Mouse (Mus musculus) megakaryocyte, adult 5-6 weeks (primary cell): ENCODE results near the gene Plac9a. TPM values are rescaled to one million over a fixed set of nuclear protein-coding genes. Genes with fewer than 3 reads are reported as not detected.
"Not testable (repeated sequence)": the region's sequence is repeated elsewhere in the genome, so short reads cannot be mapped to it uniquely, and the experiment has no call there.

ENCODE experiments used
- ATAC-seq: 2 replicates; pipeline ENCODE4 v1.8.0; 2016; ENCODE audit warnings: mild to moderate bottlenecking, inconsistent platforms; ENCODE audit not compliant: poor library complexity, severe bottlenecking
- total RNA-seq, 2 experiments: library from RNA; stranded (forward) in 1 of 2; stranded (reverse) in 1 of 2; fragments of 153-499, 151-499 nt in 1 of 2; fragments of 221-1000, 200-1000 nt in 1 of 2; gene quantifications; 2 replicates each; pipeline versions ENCODE4 v1.2.3 to v1.2.4; 2015 to 2017

Gene Plac9a
- total RNA-seq (2015) (not detected in 2 replicates), total RNA-seq (2017) (not detected in 2 replicates)

- ATAC-seq, result not testable (repeated sequence)
These were observed at the start of gene Plac9a for GRCm38 (mm10) chr14:25903000-25903399. Plac9a (minus strand) TSS chr14:25903100.

- not testable (repeated sequence) for ATAC-seq
These were observed 35.1 kb upstream of the Plac9a start, which contains the start of gene Cphx1 for GRCm38 (mm10) chr14:25938004-25938403. Cphx1 (plus strand) TSS chr14:25938304.

GRCm38 (mm10) chr14:25936867-25937630 is 34.1 kb upstream of the Plac9a start:
- ATAC-seq, result not testable (repeated sequence)

GRCm38 (mm10) chr14:25927562-25927881 is 24.6 kb upstream of the Plac9a start, which contains the start of gene Tmem254a:
Tmem254a (minus strand) TSS chr14:25927672.
- peak; percentile 84 for ATAC-seq

GRCm38 (mm10) chr14:25926814-25927561 is 24.1 kb upstream of the Plac9a start:
- peak; percentile 81 for ATAC-seq

- ATAC-seq, result not testable (repeated sequence)
These were observed 15.7 kb upstream of the Plac9a start for GRCm38 (mm10) chr14:25918427-25919170.

GRCm38 (mm10) chr14:25908976-25909375 is 6.1 kb upstream of the Plac9a start:
- not testable (repeated sequence) for ATAC-seq

GRCm38 (mm10) chr14:25907272-25907671 is 4.4 kb upstream of the Plac9a start:
- peak; percentile 51 for ATAC-seq

GRCm38 (mm10) chr14:25905243-25905642 is 2.3 kb upstream of the Plac9a start:
- not testable (repeated sequence) for ATAC-seq

- not testable (repeated sequence) for ATAC-seq
These were observed 7.2 kb downstream of the Plac9a start for GRCm38 (mm10) chr14:25895686-25896085.

GRCm38 (mm10) chr14:25894566-25894965 is 8.3 kb downstream of the Plac9a start:
- ATAC-seq, result not testable (repeated sequence)

GRCm38 (mm10) chr14:25885886-25886285 is 17.0 kb downstream of the Plac9a start:
- peak; percentile 66; the same call in 1 of the 2 replicates for ATAC-seq

GRCm38 (mm10) chr14:25881769-25882168 is 21.1 kb downstream of the Plac9a start:
- not testable (repeated sequence) for ATAC-seq

GRCm38 (mm10) chr14:25876640-25877039 is 26.3 kb downstream of the Plac9a start:
- ATAC-seq, result not testable (repeated sequence)

- ATAC-seq, result no peak
These were observed 30.2 kb downstream of the Plac9a start for GRCm38 (mm10) chr14:25872461-25873415.

- ATAC-seq, result no peak
These were observed 33.6 kb downstream of the Plac9a start for GRCm38 (mm10) chr14:25869135-25869878.

GRCm38 (mm10) chr14:25868706-25869105 is 34.2 kb downstream of the Plac9a start:
- no peak for ATAC-seq

GRCm38 (mm10) chr14:25867834-25868233 is 35.1 kb downstream of the Plac9a start:
- peak; percentile 64 for ATAC-seq

GRCm38 (mm10) chr14:25866832-25867231 is 36.1 kb downstream of the Plac9a start:
- ATAC-seq, result no peak
